Mouse (Mus musculus) spleen, postnatal 36 days (tissue): ENCODE results near the gene Erich6b.

Source experiments
- DNase-seq, 2 experiments: peaks; one replicate each; pipeline ENCODE4 v3.0.0; 2022; ENCODE audit warnings: low spot score in 2 of 2, mixed read lengths in 1 of 2

Erich6b gene

DNA sequence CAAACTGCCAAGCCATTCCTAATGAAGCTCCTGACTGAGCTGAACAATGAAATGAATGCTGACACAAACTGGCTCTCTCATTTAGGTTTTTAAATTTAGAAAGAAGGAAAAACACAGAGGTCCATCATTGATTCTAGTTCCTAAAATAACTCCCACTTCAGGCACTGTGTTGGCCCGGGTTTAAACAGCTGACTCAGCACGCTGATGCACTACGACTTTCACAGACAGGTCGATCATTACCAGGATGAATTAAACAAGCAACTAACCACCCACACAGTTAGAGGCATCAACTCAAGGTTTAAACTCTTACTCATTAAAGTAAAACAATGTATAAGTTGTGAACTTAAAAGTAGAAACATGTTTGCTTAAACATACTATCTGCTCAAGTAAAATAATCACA, 64.6 kb downstream of the Erich6b start:
- no peak for DNase-seq

DNA sequence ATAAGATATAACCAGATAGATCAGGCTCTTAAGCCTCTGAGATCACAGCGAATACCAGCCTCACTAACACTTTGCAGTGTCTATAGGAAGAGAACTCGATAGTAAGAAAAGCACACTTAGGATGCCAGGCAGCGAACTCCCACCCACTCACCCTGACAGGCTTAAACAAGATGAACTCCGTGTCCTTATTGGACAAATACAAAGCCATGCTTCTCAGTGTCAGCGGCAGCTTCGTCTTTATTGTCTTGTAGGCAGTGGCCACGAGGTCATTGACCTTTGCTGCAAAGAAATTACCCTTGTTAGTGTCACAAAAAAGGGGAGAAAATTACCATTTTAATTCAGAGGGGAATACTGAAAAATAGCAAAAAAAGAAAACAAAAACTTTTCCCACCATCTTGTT, 65.7 kb downstream of the Erich6b start:
- no peak for DNase-seq

DNA sequence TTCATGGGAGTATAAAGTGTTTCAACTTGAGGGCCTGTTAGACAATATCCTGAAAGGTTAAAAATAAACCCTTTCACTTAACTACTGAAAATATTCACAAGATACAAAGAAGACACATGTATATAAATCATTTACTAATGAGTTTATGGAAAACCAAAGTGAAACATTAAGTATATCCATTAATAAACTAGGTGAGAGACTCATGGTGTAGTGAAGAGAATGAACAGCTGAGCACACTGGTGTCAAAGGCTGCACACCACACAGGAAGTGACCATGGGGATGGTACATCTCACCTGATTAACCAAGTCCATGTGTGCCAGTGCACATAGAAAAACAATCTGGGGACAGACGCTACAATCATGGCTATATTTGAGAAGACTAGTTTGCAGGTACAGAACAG, 66.9 kb downstream of the Erich6b start:
- DNase-seq = no peak

DNA sequence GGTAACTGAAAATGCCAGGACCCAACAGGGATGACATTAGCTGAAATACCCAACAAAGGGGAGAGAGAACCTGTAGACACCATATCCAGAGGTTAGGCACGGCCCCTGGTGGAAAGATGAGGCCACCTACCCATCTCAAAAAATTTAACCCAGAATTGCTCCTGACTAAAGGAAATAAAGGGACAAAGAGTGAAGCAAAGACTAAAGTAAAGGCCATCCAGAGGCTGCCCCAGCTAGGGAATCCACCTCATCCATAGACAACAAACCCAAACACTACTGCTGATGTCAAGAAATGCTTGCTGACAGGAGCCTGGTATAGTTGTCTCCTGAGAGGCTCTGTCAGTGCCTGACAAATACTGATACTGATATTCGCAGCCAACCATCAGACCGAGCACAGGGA, 69.7 kb downstream of the Erich6b start:
- no peak for DNase-seq

DNA sequence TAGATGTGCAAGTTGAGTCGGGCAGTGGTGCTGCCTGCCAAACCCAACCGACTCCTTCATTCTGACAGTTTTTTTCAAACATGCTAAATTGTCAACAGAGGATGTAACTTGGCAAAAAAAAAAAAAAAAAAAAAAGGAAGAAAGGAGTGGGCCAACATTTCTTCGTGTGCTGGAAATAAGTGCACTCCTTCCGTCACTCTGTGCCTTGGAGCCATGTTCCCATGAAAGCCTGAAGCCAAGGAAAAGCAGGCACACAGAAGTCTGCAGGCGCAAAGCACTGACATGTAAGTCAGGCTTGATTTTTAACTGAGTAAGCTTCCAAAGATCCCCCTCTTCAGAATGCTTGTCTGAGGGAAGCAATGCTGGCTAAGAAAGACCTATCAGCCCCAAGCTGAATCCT, 70.6 kb downstream of the Erich6b start:
- no peak for DNase-seq

DNA sequence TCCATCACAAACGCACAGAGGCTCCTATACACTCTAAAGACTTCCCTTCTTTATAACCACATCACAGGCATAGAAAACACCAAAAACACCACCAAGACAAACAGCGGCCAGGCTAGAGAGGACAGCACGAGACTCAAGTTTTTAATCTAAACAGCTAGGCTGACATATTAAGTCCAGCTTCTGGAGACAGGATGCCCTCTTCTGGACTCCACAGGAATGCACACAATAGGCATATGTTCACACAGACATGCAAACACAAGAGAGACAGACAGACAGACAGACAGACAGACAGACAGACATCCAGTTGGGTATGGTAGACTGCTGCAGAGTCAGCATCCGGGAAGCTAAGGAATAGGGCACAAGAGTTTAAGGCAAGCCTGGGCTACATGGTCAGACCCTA, 71.6 kb downstream of the Erich6b start:
- DNase-seq = no peak

DNA sequence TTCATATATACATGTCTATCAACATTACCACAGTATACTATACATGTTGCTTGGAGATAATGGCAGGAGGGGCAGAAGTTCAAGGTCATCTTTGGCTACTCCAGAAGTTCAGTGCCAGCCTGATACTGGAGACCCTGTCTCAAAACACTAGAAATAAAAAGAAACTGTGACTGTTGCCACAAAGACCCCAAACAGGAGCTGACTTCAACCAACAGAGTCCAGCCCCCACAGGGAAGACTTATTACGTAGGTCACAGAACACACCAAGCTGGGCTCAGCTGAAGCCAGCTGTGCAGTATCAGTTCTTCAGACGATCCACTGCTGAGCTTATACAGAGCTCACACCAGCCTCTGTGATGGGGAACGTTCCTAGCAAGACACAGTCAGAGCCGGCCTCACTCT, 74.4 kb downstream of the Erich6b start:
- DNase-seq = no peak
